Mouse (Mus musculus): ENCODE data around the gene Zfp366. TPM values are rescaled to one million over a fixed set of nuclear protein-coding genes. Genes with fewer than 3 reads are reported as not detected.

Zfp366 gene
- polyA plus RNA-seq, 1 experiment from 2014 or later: 0.36 TPM

- no peaks in the 10 kb centered on the region for H3K27me3 ChIP-seq (ENCODE audit: low read depth, poor library complexity, severe bottlenecking)
- H3K36me3 ChIP-seq: no peaks in the 10 kb centered on the region
- no peak overlapping the region for H3K4me3 ChIP-seq
- H3K9me3 ChIP-seq (replicated peaks): no peaks in the 10 kb centered on the region
- 80% methylated on average over 3 of the region's 3 CpGs for WGBS
- 0 out of 2 replicates have a peak overlapping the region, but pooled peaks have one; percentile 22 for H3K27ac ChIP-seq
- peaks cover 3% of the 10 kb centered on the region; the same call in 1 of the 2 replicates for H3K4me1 ChIP-seq
- no peak for DNase-seq (ENCODE audit: low spot score)
These were observed 5.0 kb downstream of the Zfp366 start for GRCm38 (mm10) chr13:99189671-99190070.

- Histone ChIP-seq H3K4me1 (no peaks in the 10 kb centered on the region), H3K9me3 (replicated peaks) (no peaks in the 10 kb centered on the region), H3K27me3 (ENCODE audit: low read depth, poor library complexity, severe bottlenecking) (no peaks in the 10 kb centered on the region), H3K4me3 (no peak overlapping the region), H3K27ac (no peak overlapping the region), H3K36me3 (no peaks in the 10 kb centered on the region)
- WGBS: 85% methylated on average over 11 of the region's 11 CpGs
- no peak for DNase-seq (ENCODE audit: low spot score)
These were observed 5.8 kb downstream of the Zfp366 start for GRCm38 (mm10) chr13:99190466-99190865.

- H3K36me3 ChIP-seq: no peaks in the 10 kb centered on the region
- no peak overlapping the region for H3K4me3 ChIP-seq
- H3K27ac ChIP-seq: peak overlapping the region; percentile 19; the same call in 1 of the 2 replicates
- no peaks in the 10 kb centered on the region for H3K9me3 ChIP-seq (replicated peaks)
- H3K4me1 ChIP-seq: no peaks in the 10 kb centered on the region
- no peak for DNase-seq (ENCODE audit: low spot score)
- 89% methylated on average over 13 of the region's 13 CpGs for WGBS
- no peaks in the 10 kb centered on the region for H3K27me3 ChIP-seq (ENCODE audit: low read depth, poor library complexity, severe bottlenecking)
These were observed 6.4 kb downstream of the Zfp366 start for GRCm38 (mm10) chr13:99191063-99191462.

- H3K4me3 ChIP-seq: no peak overlapping the region
- H3K27me3 ChIP-seq (ENCODE audit: low read depth, poor library complexity, severe bottlenecking): no peaks in the 10 kb centered on the region
- no peak for DNase-seq (ENCODE audit: low spot score)
- no peaks in the 10 kb centered on the region for H3K9me3 ChIP-seq (replicated peaks)
- WGBS: 88% methylated on average over 12 of the region's 12 CpGs
- no peaks in the 10 kb centered on the region for H3K36me3 ChIP-seq
- no peak overlapping the region for H3K27ac ChIP-seq
- no peaks in the 10 kb centered on the region for H3K4me1 ChIP-seq
These were observed 11.7 kb downstream of the Zfp366 start for GRCm38 (mm10) chr13:99196314-99196713.

GRCm38 (mm10) chr13:99196865-99197264, 12.2 kb downstream of the Zfp366 start:
- no peaks in the 10 kb centered on the region for H3K27me3 ChIP-seq (ENCODE audit: low read depth, poor library complexity, severe bottlenecking)
- H3K4me3 ChIP-seq: no peak overlapping the region
- peaks cover 2% of the 10 kb centered on the region; the same call in 1 of the 2 replicates for H3K4me1 ChIP-seq
- H3K9me3 ChIP-seq (replicated peaks): no peaks in the 10 kb centered on the region
- H3K36me3 ChIP-seq: no peaks in the 10 kb centered on the region
- no peak for DNase-seq (ENCODE audit: low spot score)
- 87% methylated on average over 4 of the region's 4 CpGs for WGBS
- no peak overlapping the region for H3K27ac ChIP-seq

- Histone ChIP-seq H3K4me1 (peaks cover 5% of the 10 kb centered on the region), H3K9me3 (replicated peaks) (no peaks in the 10 kb centered on the region), H3K27ac (no peak overlapping the region), H3K27me3 (ENCODE audit: low read depth, poor library complexity, severe bottlenecking) (no peaks in the 10 kb centered on the region), H3K4me3 (no peak overlapping the region), H3K36me3 (no peaks in the 10 kb centered on the region)
- WGBS: 77% methylated on average over 16 of the region's 16 CpGs
- DNase-seq (ENCODE audit: low spot score): no peak
These were observed 17.3 kb downstream of the Zfp366 start for GRCm38 (mm10) chr13:99201647-99202574.

- no peak for DNase-seq (ENCODE audit: low spot score)
- no peak overlapping the region for H3K27ac ChIP-seq
- 92% methylated on average over 9 of the region's 9 CpGs for WGBS
- H3K36me3 ChIP-seq: no peaks in the 10 kb centered on the region
- no peak overlapping the region for H3K4me3 ChIP-seq
- no peaks in the 10 kb centered on the region; the same call in none of the 2 replicates for H3K4me1 ChIP-seq
- H3K27me3 ChIP-seq (ENCODE audit: low read depth, poor library complexity, severe bottlenecking): no peaks in the 10 kb centered on the region
- H3K9me3 ChIP-seq (replicated peaks): no peaks in the 10 kb centered on the region
These were observed 22.6 kb downstream of the Zfp366 start for GRCm38 (mm10) chr13:99207214-99207613.

- no peak for DNase-seq (ENCODE audit: low spot score)
- Histone ChIP-seq H3K27ac (no peak overlapping the region), H3K4me3 (no peak overlapping the region), H3K9me3 (replicated peaks) (no peaks in the 10 kb centered on the region), H3K27me3 (ENCODE audit: low read depth, poor library complexity, severe bottlenecking) (no peaks in the 10 kb centered on the region), H3K36me3 (no peaks in the 10 kb centered on the region), H3K4me1 (no peaks in the 10 kb centered on the region; the same call in 1 of the 2 replicates)
- 95% methylated on average over 5 of the region's 5 CpGs for WGBS
These were observed 25.2 kb downstream of the Zfp366 start for GRCm38 (mm10) chr13:99209859-99210258.

- 80% methylated on average over 5 of the region's 5 CpGs for WGBS
- no peak overlapping the region for H3K4me3 ChIP-seq
- DNase-seq (ENCODE audit: low spot score): no peak
- no peaks in the 10 kb centered on the region; the same call in 1 of the 2 replicates for H3K4me1 ChIP-seq
- H3K27me3 ChIP-seq (ENCODE audit: low read depth, poor library complexity, severe bottlenecking): no peaks in the 10 kb centered on the region
- H3K36me3 ChIP-seq: no peaks in the 10 kb centered on the region
- no peaks in the 10 kb centered on the region for H3K9me3 ChIP-seq (replicated peaks)
- no peak overlapping the region for H3K27ac ChIP-seq
These were observed 26.2 kb downstream of the Zfp366 start for GRCm38 (mm10) chr13:99210837-99211236.

GRCm38 (mm10) chr13:99212976-99213375, 28.4 kb downstream of the Zfp366 start:
- no peaks in the 10 kb centered on the region; the same call in 1 of the 2 replicates for H3K4me1 ChIP-seq
- H3K27me3 ChIP-seq (ENCODE audit: low read depth, poor library complexity, severe bottlenecking): no peaks in the 10 kb centered on the region
- H3K4me3 ChIP-seq: no peak overlapping the region
- no peaks in the 10 kb centered on the region for H3K36me3 ChIP-seq
- 81% methylated on average over 5 of the region's 5 CpGs for WGBS
- no peaks in the 10 kb centered on the region for H3K9me3 ChIP-seq (replicated peaks)
- no peak for DNase-seq (ENCODE audit: low spot score)
- H3K27ac ChIP-seq: no peak overlapping the region

GRCm38 (mm10) chr13:99216005-99216404, 31.4 kb downstream of the Zfp366 start:
- Histone ChIP-seq H3K36me3 (no peaks in the 10 kb centered on the region), H3K27me3 (ENCODE audit: low read depth, poor library complexity, severe bottlenecking) (no peaks in the 10 kb centered on the region)

GRCm38 (mm10) chr13:99217984-99218383, 33.4 kb downstream of the Zfp366 start:
- H3K27me3 ChIP-seq (ENCODE audit: low read depth, poor library complexity, severe bottlenecking): no peaks in the 10 kb centered on the region
- H3K4me1 ChIP-seq: peaks cover under 1% of the 10 kb centered on the region; the same call in 1 of the 2 replicates
- 59% methylated on average over 4 of the region's 4 CpGs for WGBS
- DNase-seq (ENCODE audit: low spot score): no peak
- H3K36me3 ChIP-seq: no peaks in the 10 kb centered on the region
- H3K4me3 ChIP-seq: no peak overlapping the region
- no peak overlapping the region for H3K27ac ChIP-seq
- H3K9me3 ChIP-seq (replicated peaks): no peaks in the 10 kb centered on the region

More at GRCm38 (mm10) chr13:99216005-99216404, 31.4 kb downstream of the Zfp366 start:
- Histone ChIP-seq H3K4me3 (no peak overlapping the region), H3K9me3 (replicated peaks) (no peaks in the 10 kb centered on the region), H3K4me1 (no peaks in the 10 kb centered on the region; the same call in 1 of the 2 replicates), H3K27ac (no peak overlapping the region)
- WGBS: 82% methylated on average over 2 of the region's 2 CpGs
- no peak for DNase-seq (ENCODE audit: low spot score)

- H3K9me3 ChIP-seq (replicated peaks): no peaks in the 10 kb centered on the region
These were observed 35.0 kb downstream of the Zfp366 start for GRCm38 (mm10) chr13:99219586-99219985.

More at GRCm38 (mm10) chr13:99219586-99219985, 35.0 kb downstream of the Zfp366 start:
- H3K36me3 ChIP-seq: no peaks in the 10 kb centered on the region
- no peak for DNase-seq (ENCODE audit: low spot score)
- H3K4me3 ChIP-seq: no peak overlapping the region
- H3K27ac ChIP-seq: no peak overlapping the region
- WGBS: 90% methylated on average over 4 of the region's 4 CpGs
- H3K27me3 ChIP-seq (ENCODE audit: low read depth, poor library complexity, severe bottlenecking): no peaks in the 10 kb centered on the region
- peaks cover 5% of the 10 kb centered on the region for H3K4me1 ChIP-seq
